32 mouse cellular contexts compared by ENCODE assay signal in genomic region chr9:71493771-71494170, GRCm38 (mm10). TPM values are rescaled to one million over a fixed set of nuclear protein-coding genes. Genes with fewer than 3 reads are reported as not detected.
DNase-seq lines count a peak whose midpoint lies in the region; ATAC-seq and TF ChIP-seq lines count a peak whose summit lies in the region.
"Had no signal": no experiment of that assay in that cellular context is flagged by ENCODE, and none has a peak within 500 bp of the region (broad histone marks: within the 10 kb centered on the region; RNA-seq: fewer than 3 reads in every experiment).

No protein-coding gene starts in this region.

- no peak for DNase-seq in hindbrain, embryonic 10.5 days (ENCODE audit: low spot score)
- DNase-seq in hindbrain, embryonic 14.5 days (ENCODE audit: low spot score): no peak
- no peak for DNase-seq in kidney, postnatal 0 days (ENCODE audit: low spot score)
- no peak for DNase-seq in kidney, postnatal 14 days
- DNase-seq in ES-CJ7 (ENCODE audit: low read depth, low spot score) (peak; percentile 71), ZHBTc4 (ENCODE audit: low read depth, low spot score) (peak; percentile 76)
- DNase-seq in cerebellum, adult 2 months: no peak
- no peak for DNase-seq in stomach, postnatal 0 days (ENCODE audit: low spot score)
- DNase-seq: adrenal gland, adult 8-10 months; adrenal gland, postnatal 25 days; B cell, adult 2 months; cerebellum, adult 11-12 months; cerebellum, adult 9-10 months; cerebellum, postnatal 14 days; gastrocnemius, postnatal 10 days; gastrocnemius, postnatal 36 days; heart, adult 2 months; heart, postnatal 14 days; heart, postnatal 4 days had no signal

- no peak overlapping the region for H3K4me3 ChIP-seq in hindbrain, embryonic 10.5 days
- H3K4me3 ChIP-seq in hindbrain, embryonic 14.5 days (replicated peaks; ENCODE audit: low read length): no peak overlapping the region
- no peak overlapping the region for H3K4me3 ChIP-seq in kidney, postnatal 0 days (replicated peaks; ENCODE audit: low read depth, low read length)
- no peak overlapping the region for H3K4me3 ChIP-seq in cerebellum, adult 2 months (replicated peaks; ENCODE audit: insufficient read depth, low read depth, low read length)
- no peak overlapping the region for H3K4me3 ChIP-seq in stomach, postnatal 0 days (ENCODE audit: low read depth, low read length)
- H3K4me3 ChIP-seq: embryonic facial prominence, embryonic 12.5 days; embryonic facial prominence, embryonic 15.5 days; forebrain, embryonic 12.5 days; heart, adult 2 months; heart, embryonic 10.5 days; heart, embryonic 13.5 days; hindbrain, embryonic 12.5 days; intestine, embryonic 15.5 days had no signal

- H3K27me3 ChIP-seq in hindbrain, embryonic 10.5 days (ENCODE audit: insufficient read depth, poor library complexity, severe bottlenecking): no peaks in the 10 kb centered on the region
- no peaks in the 10 kb centered on the region for H3K27me3 ChIP-seq in hindbrain, embryonic 14.5 days (ENCODE audit: control insufficient read depth, insufficient read depth, low read length)
- H3K27me3 ChIP-seq in kidney, postnatal 0 days (ENCODE audit: insufficient read depth, low read length): no peaks in the 10 kb centered on the region
- no peaks in the 10 kb centered on the region; the same call in 1 of the 2 replicates for H3K27me3 ChIP-seq in cerebellum, adult 2 months (ENCODE audit: control insufficient read depth, insufficient read depth, low read length)
- no peaks in the 10 kb centered on the region for H3K27me3 ChIP-seq in stomach, postnatal 0 days (ENCODE audit: control insufficient read depth, insufficient read depth, low read length)
- H3K27me3 ChIP-seq: CH12.LX; embryonic facial prominence, embryonic 12.5 days; embryonic facial prominence, embryonic 15.5 days; forebrain, embryonic 12.5 days; heart, embryonic 13.5 days; hindbrain, embryonic 12.5 days; intestine, embryonic 15.5 days; Patski had no signal

- TF ChIP-seq CTCF in kidney, postnatal 0 days (IDR thresholded peaks at IDR 0.05; ENCODE audit: low read depth): no peak
- no peak for TF ChIP-seq CTCF in cerebellum, adult 2 months (IDR thresholded peaks at IDR 0.05; ENCODE audit: borderline replicate concordance, insufficient read depth, low read depth, low read length)
- no peak for TF ChIP-seq CTCF in stomach, postnatal 0 days (IDR thresholded peaks at IDR 0.05; ENCODE audit: low read depth)

- ATAC-seq in hindbrain, embryonic 14.5 days (ENCODE audit: low FRiP score): no peak
- no peak for ATAC-seq in kidney, postnatal 0 days (replicated peaks; ENCODE audit: low FRiP score, low read depth)
- no peak for ATAC-seq in stomach, postnatal 0 days (ENCODE audit: low FRiP score, low TSS enrichment)
- ATAC-seq: activated CD4-positive, CD25-positive, alpha-beta regulatory T cell, adult 4 months; forebrain, embryonic 16.5 days; hindbrain, embryonic 16.5 days; intestine, embryonic 15.5 days; Patski had no signal

- H3K36me3 ChIP-seq in hindbrain, embryonic 10.5 days: no peaks in the 10 kb centered on the region
- no peaks in the 10 kb centered on the region for H3K36me3 ChIP-seq in hindbrain, embryonic 14.5 days (replicated peaks; ENCODE audit: control insufficient read depth, insufficient read depth)
- no peaks in the 10 kb centered on the region for H3K36me3 ChIP-seq in kidney, postnatal 0 days (ENCODE audit: insufficient read depth, low read length)
- H3K36me3 ChIP-seq in stomach, postnatal 0 days (ENCODE audit: control insufficient read depth, insufficient read depth, low read length): no peaks in the 10 kb centered on the region
- H3K36me3 ChIP-seq: embryonic facial prominence, embryonic 12.5 days; embryonic facial prominence, embryonic 15.5 days; forebrain, embryonic 12.5 days; G1E; heart, embryonic 10.5 days; heart, embryonic 13.5 days; hindbrain, embryonic 12.5 days; intestine, embryonic 15.5 days had no signal

- TF ChIP-seq POLR2A in cerebellum, adult 2 months (IDR thresholded peaks at IDR 0.05; ENCODE audit: borderline replicate concordance, insufficient read depth, low read length): no peak

- no peak overlapping the region for H3K4me2 ChIP-seq in hindbrain, embryonic 14.5 days (replicated peaks)
- H3K4me2 ChIP-seq in kidney, postnatal 0 days (ENCODE audit: low read length): no peak overlapping the region
- H3K4me2 ChIP-seq in stomach, postnatal 0 days (replicated peaks; ENCODE audit: low read depth): no peak overlapping the region
- H3K4me2 ChIP-seq: embryonic facial prominence, embryonic 12.5 days; embryonic facial prominence, embryonic 15.5 days; forebrain, embryonic 12.5 days; heart, embryonic 13.5 days; hindbrain, embryonic 12.5 days had no signal

- no peak for TF ChIP-seq EP300 in stomach, postnatal 0 days (optimal IDR thresholded peaks at IDR 0.05)

- peak overlapping the region; percentile 45; the same call in 1 of the 2 replicates for H3K27ac ChIP-seq in hindbrain, embryonic 10.5 days
- no peak overlapping the region for H3K27ac ChIP-seq in hindbrain, embryonic 14.5 days
- 0 out of 2 replicates have a peak overlapping the region, but pooled peaks have one; percentile 8 for H3K27ac ChIP-seq in kidney, postnatal 0 days
- H3K27ac ChIP-seq in cerebellum, adult 2 months (ENCODE audit: insufficient read depth, low read length): no peak overlapping the region
- H3K27ac ChIP-seq in stomach, postnatal 0 days (replicated peaks): no peak overlapping the region
- H3K27ac ChIP-seq: embryonic facial prominence, embryonic 15.5 days; heart, adult 2 months; heart, embryonic 13.5 days; hindbrain, embryonic 12.5 days; intestine, embryonic 15.5 days had no signal

- 67% methylated on average over 5 of the region's 5 CpGs for WGBS in hindbrain, embryonic 10.5 days
- WGBS in hindbrain, embryonic 14.5 days: 53% methylated on average over 5 of the region's 5 CpGs
- WGBS in kidney, postnatal 0 days: 68% methylated on average over 5 of the region's 5 CpGs
- 74% methylated on average over 5 of the region's 5 CpGs for WGBS in cerebellum, adult 2 months
- 86% methylated on average over 5 of the region's 5 CpGs for WGBS in stomach, postnatal 0 days

- H3K4me1 ChIP-seq in hindbrain, embryonic 10.5 days (replicated peaks): peaks cover 20% of the 10 kb centered on the region
- no peaks in the 10 kb centered on the region for H3K4me1 ChIP-seq in hindbrain, embryonic 14.5 days (replicated peaks; ENCODE audit: control insufficient read depth, insufficient read depth, low read length)
- H3K4me1 ChIP-seq in kidney, postnatal 0 days (replicated peaks; ENCODE audit: insufficient read depth, low read length): peaks cover 14% of the 10 kb centered on the region
- H3K4me1 ChIP-seq in cerebellum, adult 2 months (ENCODE audit: control insufficient read depth, insufficient read depth, low read length): no peaks in the 10 kb centered on the region
- no peaks in the 10 kb centered on the region for H3K4me1 ChIP-seq in stomach, postnatal 0 days (replicated peaks; ENCODE audit: control insufficient read depth, insufficient read depth)

- H3K9me3 ChIP-seq in hindbrain, embryonic 10.5 days: no peaks in the 10 kb centered on the region
- no peaks in the 10 kb centered on the region for H3K9me3 ChIP-seq in hindbrain, embryonic 14.5 days (ENCODE audit: control insufficient read depth, low read length)
- H3K9me3 ChIP-seq in kidney, postnatal 0 days (replicated peaks; ENCODE audit: low read length): no peaks in the 10 kb centered on the region
- H3K9me3 ChIP-seq in stomach, postnatal 0 days (ENCODE audit: control insufficient read depth, low read length): no peaks in the 10 kb centered on the region
- H3K9me3 ChIP-seq: embryonic facial prominence, embryonic 12.5 days; embryonic facial prominence, embryonic 15.5 days; forebrain, embryonic 12.5 days; G1E; heart, embryonic 10.5 days; heart, embryonic 13.5 days; hindbrain, embryonic 12.5 days; intestine, embryonic 15.5 days had no signal

- H3K9ac ChIP-seq in hindbrain, embryonic 14.5 days: no peak overlapping the region
- no peak overlapping the region for H3K9ac ChIP-seq in kidney, postnatal 0 days (ENCODE audit: low read depth, low read length)
- H3K9ac ChIP-seq in stomach, postnatal 0 days (ENCODE audit: low read length): no peak overlapping the region
- H3K9ac ChIP-seq: embryonic facial prominence, embryonic 12.5 days; embryonic facial prominence, embryonic 15.5 days; forebrain, embryonic 12.5 days; heart, embryonic 13.5 days; hindbrain, embryonic 12.5 days; intestine, embryonic 15.5 days had no signal

RNA-seq across cellular contexts. Expression of gene Polr2m, which starts 8.0 kb away (rescaled TPM):
- 528 and 549 TPM in 2 replicates for polyA plus RNA-seq in hindbrain, embryonic 10.5 days (2016; fragmentation: Nextera tagmentation; extraction: Ambion mirVana)
- polyA plus RNA-seq in hindbrain, embryonic 14.5 days (2014; fragmentation: Nextera tagmentation; extraction: Ambion mirVana): 279 and 312 TPM in 2 replicates
- 324 and 337 TPM in 2 replicates for polyA plus RNA-seq in kidney, postnatal 0 days (2015; fragmentation: Nextera tagmentation; extraction: Ambion mirVana)
- polyA plus RNA-seq in cerebellum, adult 2 months (2012; rRNA removed): 267 and 305 TPM in 2 replicates
- 149 and 155 TPM in 2 replicates for polyA plus RNA-seq in stomach, postnatal 0 days (2015; fragmentation: Nextera tagmentation; extraction: Ambion mirVana)

Comparison
In these comparisons a context has a peak if more than half of its experiments do, and no peak if none do; other contexts are left out.
1. H3K27ac ChIP-seq: peak in hindbrain, embryonic 10.5 days (single experiment) and kidney, postnatal 0 days (single experiment); none in hindbrain, embryonic 14.5 days (single experiment), cerebellum, adult 2 months (single experiment) and stomach, postnatal 0 days (single experiment).
2. DNase-seq: peak in ES-CJ7 (single experiment) and ZHBTc4 (single experiment); none in hindbrain, embryonic 10.5 days (single experiment), hindbrain, embryonic 14.5 days (single experiment), kidney, postnatal 0 days (single experiment), kidney, postnatal 14 days (single experiment), cerebellum, adult 2 months (0 of 2) and stomach, postnatal 0 days (single experiment).